Mouse (Mus musculus): Measurements from ENCODE around the gene Wipf2.
A peak's percentile ranks its signal among the peaks of the same experiment; 100 is the strongest.

The Wipf2 gene

GRCm38 (mm10) chr11:98854659-98855058 is 8.8 kb upstream of the Wipf2 start:
- peak; percentile 56 for DNase-seq

DNA sequence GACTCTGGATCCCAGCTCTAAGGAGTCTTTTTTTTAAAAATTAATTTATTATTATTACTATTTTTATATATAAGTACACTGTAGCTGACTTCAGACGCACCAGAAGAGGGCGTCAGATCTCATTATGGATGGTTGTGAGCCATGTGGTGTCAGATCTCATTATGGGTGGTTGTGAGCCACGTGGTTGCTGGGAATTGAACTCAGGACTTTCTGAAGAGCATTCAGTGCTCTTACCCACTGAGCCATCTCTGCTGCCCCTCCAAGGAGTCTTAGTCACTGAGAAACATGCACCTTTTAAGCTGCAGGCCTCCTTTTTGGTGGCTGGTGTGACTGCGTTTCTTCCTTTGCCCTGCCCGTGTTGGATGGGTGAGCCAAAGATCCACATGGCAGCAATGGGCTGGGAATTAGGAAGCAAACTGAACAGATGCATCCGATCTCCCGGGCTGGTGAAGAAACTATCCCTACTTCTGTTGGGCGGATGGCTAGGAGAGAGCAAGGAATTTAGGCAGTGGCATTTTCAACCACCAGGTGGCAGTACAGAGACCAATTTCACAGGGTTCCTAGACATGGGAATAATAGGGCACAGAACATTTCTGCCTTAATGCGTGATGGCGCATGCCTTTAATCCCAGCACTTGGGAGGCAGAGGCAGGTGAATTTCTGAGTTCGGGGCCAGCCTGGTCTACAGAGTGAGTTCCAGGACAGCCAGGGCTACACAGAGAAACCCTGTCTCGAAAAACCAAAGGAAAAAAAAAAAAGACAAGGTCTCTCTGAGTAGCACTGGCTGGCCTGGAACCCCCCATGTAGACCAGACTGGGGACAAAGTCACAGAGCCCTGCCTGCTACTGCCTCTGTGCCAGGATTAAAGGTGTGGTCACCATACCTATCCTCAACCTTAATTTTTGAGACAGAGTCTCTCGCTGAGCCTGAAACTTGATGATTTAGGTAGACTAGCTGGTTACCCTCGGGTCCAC is 4.4 kb upstream of the Wipf2 start:
- peak; percentile 97 for DNase-seq

DNA sequence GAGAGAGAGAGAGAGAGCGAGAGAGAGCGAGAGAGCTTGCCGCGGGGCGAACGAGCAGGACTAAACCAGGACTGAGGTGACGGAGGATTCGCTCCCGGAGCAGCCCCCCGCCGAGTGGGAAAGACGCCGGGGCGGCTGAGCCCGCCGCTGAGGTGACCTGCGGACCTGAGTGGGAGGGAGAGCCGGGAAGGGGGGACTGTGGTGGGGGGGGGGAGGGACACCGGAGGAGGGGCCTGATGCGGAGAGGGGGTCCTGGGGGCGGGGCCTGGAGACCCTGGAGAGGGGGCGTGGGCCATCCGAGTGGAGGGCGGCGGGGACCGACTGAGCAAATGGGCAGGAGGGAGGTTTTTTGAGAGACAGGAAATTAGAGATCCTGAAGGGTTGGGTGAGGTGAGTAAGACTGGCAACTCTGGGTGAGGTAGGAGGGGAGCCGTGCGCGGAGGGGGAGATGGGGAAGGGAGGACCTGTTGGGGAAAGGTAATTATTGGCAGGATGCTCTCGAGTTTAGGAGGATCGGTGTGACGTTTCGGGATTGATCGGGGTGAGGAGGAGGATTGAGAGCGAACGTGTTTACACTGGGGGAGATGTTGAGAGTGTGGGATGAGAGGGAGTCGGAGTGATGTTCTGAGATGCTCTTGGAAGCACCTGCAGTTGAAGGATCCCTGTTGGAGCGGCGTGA is 452 bp downstream of the Wipf2 start:
- DNase-seq, result peak; percentile 36

- no peak for DNase-seq
Measured at GRCm38 (mm10) chr11:98867293-98867692, 3.9 kb downstream of the Wipf2 start.

GRCm38 (mm10) chr11:98869906-98870305 is 6.5 kb downstream of the Wipf2 start:
- DNase-seq, result no peak

DNA sequence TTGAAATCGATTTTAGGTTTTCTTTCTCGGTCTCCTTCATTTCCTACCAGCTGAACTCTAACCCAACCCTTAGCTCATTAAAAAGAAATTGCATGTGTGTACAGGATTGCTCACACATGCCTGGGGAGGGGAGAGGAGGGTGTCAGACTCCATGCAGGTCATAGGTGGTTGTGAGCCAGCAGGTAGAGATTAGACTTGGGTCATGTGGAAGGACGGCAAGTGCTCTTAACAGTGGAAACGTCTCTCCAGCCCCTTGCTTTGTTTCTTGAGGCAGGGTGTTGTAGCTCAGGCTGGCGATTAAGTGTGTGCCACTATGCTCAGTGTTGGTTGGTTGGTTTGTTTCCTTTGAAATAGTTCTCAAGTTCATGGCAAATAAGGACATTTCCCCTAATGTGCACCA is 7.4 kb downstream of the Wipf2 start:
- DNase-seq, result peak; percentile 70

GRCm38 (mm10) chr11:98871416-98871815 is 8.0 kb downstream of the Wipf2 start:
- DNase-seq, result no peak

DNA sequence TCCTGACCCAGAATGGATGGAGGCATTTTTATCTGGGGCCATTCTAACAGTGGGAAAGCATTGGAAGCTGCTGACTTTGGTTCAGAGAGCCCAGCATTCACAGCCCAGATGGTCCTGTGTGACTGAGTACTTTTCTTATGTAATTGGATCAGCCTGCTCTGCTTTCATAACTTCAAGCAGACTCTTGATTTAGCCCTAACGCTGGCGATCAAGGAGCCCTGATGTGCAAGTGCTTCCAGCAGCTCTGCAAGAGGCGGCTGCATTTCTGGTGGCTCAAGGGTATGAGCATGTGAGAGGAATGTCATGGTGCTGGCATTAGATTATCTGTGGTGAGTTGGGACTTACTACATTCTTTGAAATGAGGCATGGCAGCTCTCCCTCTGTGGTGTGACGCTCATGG is 8.6 kb downstream of the Wipf2 start:
- DNase-seq, result peak; percentile 77

DNA sequence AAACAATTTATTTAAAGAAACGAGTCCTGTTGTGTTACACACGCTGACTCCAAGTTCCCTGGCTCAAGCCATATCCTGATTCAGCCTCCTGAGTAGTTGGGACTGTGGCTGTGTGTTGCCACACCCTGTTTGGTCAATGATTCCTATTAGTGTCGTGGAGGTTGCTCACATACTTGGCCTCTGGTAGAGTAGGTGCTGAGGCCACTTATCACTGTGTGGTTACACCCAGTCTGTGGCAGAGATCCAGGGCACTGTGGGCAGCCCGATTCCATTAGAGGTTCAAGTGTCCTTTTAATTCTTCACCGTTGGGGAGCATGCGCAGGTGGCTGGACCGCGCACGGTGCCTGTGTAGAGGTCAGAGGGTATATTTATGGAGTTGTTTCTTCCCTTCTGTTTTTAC is 10.5 kb downstream of the Wipf2 start:
- peak; percentile 95 for DNase-seq

- no peak for DNase-seq
Measured at GRCm38 (mm10) chr11:98877001-98877400, 13.6 kb downstream of the Wipf2 start.

GRCm38 (mm10) chr11:98887703-98888102 is 24.3 kb downstream of the Wipf2 start:
- DNase-seq, result no peak

DNA sequence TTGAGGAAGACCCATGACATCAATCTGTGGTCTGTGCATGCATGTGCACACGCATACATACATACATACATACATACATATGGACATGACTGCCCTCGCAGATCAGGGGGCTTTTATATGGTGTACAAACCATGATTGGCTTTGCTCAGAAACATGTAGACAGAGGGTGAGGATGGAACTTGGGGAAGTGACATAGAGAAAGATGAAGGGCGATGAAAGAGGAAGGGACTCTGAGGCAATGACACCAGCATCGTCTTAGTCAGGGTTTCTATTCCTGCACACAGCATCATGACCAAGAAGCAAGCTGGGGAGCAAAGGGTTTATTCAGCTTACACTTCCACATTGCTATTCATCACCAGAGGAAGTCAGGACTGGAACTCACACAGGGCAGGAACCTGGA is 25.6 kb downstream of the Wipf2 start:
- DNase-seq, result no peak

DNA sequence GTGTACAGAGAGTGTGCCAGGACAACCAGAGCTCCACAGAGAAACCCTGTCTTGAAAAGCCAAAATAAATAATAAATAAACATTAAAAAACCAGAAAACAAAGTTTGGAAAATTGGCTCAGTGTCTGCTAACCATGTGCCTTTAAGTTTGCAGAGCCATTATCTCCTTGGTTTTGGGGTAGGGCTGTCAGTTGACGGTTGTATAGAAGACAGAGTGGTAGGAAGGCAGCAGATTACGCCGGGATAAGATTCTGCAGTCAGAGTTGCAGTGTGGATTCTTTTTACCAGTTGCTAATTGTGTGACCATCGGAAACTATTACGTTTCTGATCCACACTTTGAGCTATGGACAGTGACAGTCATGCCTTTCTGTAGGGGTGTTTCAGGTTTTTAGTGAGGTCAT is 26.5 kb downstream of the Wipf2 start:
- no peak for DNase-seq

DNA sequence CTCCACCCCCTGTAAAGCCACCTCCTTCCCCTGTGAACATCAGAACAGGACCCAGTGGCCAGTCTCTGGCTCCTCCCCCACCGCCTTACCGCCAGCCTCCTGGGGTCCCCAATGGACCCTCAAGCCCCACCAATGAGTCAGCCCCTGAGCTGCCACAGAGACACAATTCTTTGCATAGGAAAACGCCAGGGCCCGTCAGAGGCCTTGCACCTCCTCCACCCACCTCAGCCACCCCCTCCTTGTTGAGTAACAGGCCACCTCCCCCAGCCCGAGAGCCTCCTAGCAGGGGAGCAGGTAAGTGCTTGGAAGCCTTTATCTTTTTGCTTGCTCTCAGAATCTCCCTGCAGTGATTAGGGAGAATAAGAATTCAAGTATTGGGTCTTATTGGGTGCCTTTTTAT is 29.0 kb downstream of the Wipf2 start:
- DNase-seq, result no peak

GRCm38 (mm10) chr11:98900529-98901125 is 37.2 kb downstream of the Wipf2 start:
- peak; percentile 18 for DNase-seq

DNA sequence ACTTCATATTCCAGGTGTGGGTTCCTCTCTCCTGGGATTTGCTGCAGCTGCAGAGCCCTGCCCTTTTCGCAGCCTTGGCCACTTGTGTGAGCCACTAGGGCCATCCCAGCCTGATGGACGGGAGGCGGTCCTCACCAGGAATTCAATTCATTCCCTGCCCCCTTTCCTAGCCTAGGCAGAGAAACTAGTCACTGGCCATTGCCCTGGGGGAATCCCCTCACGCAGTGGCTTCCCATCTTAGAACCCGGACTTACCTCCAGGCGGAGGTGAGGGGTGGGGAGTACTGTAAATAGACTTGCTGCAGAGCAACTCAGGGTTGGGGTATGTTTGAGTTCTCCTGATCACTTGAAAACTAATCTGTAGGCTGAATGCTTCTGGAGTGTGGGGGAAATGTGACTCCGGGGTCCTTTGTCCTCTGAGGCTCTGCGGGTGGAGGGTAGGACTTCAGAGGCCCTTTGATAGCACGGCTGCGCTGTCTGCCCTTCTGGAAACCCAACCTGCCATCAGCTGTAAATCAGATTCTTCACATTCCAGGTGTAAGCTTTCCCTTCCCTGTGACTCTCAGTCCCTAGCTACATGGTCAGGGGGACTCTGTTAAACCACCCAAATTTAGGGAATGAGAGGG is 39.3 kb downstream of the Wipf2 start:
- no peak for DNase-seq

- no peak for DNase-seq
Measured at GRCm38 (mm10) chr11:98904577-98904976, 41.1 kb downstream of the Wipf2 start.

DNA sequence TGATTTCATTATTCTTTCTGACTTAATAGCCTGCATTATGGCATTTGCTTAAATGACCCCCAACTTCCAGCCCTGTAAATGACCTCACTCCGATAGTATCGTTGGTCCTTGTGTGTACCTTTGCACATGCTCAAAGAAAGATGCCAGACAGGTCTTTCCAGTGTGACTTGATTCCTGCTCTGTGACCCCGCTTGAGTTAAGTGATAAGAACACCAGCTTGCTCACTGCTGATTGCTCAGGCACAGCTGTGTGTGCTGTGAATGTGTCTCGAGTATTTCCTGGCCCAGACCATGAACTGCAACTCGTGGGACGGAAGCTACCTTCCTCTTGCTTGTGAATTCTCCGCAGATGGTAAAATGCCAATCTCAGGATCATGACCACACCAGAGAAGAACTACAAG is 41.6 kb downstream of the Wipf2 start:
- peak; percentile 80 for DNase-seq

DNA sequence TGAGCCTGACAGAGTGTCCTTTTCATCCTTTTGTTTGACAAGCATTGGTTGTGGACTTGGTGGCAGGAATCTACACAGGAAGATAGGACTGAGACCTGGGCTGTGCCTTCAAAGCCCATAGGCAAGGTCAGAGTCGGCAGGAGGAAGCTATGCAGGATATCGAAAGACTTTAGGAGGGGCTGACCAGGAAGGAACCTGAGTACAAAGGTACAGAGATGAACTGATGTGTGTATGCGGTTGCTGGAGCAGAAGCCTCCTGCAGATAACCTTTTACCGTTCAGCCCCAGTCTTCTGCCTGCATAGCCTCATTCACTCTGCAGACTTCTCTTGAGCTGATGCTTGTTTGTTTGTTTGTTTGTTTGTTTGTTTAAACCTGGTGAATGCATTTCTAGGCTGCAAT is 42.1 kb downstream of the Wipf2 start:
- DNase-seq, result no peak

DNA sequence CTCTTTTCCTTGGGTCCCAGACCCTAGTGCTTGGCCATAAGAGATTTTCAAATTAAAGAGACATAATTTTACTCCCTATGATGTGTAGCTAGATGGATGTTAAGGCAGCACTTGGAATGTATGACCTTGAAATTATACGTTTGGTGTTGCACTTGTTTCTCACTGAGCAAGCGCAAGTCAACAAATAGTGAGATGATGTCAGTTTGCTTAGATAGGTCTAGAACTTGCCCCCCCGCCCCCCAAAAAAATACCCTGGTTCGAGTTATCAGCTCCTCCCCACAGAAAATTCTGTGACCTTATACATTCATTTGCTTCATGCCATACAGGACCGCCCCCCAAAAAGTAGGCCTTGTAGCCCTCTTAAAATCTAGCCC is 43.6 kb downstream of the Wipf2 start:
- DNase-seq, result no peak

DNA sequence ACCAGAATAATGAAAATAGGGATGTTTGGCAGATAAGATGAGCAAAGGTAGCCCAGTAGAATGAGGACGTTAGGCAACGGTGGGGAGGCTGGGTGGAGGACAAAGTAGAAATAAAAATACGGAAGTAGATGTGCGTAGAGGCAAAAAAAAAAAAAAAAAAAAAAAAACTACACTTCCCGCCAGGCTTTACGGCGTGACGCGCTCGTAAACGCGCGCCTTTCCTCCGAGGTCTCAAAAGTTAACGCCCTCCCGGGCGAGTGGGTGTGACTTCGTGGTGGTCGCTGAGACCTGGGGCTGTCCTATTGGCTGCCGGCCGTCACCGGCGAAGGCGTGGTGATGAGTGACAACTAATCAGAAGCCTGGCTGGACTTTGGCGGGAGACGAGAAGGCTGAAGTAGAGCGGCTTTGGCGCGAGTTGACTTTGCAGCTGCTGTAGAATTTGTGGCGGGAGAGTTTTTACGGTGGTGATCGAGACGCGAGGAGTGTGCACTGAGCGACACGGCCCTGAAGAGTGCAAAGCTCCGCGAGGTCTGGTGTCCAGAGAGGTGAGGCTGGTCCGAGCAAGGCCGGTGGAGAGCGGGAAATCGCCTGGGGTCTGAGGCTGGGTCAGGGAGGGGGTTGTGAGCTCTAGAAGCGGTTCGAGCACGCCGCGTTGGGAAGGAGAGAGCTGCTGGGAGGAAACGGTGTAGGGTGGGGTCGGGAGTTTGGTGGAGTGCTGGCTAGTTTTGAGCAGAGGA is 44.2 kb downstream of the Wipf2 start, which contains the start of gene Cdc6:
Gene Cdc6 (plus strand): TSS at position 365 of the 737 bp plus-strand sequence.
- peak; percentile 99 for DNase-seq

DNA sequence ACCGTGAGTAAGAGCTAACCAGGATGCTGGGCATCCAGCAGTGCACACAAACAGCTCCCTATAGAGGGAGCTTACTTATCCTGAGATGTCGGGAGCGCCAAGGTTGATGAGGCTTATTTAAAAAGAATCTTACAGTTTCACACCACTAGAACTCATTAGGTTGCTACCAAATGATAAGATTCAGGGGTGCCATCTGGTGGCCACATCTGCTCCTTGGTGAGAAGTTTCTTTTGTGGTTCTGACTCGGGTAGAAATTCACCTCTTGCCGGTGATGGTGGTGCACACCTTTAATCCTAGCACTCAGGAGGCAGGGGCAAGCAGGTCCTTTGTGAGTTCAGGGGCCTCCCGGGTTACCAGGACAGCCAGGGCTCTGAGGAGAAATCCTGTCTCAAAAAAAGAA is 46.2 kb downstream of the Wipf2 start:
- DNase-seq, result peak; percentile 90

Data from lung, postnatal 36 days (tissue).